Mouse (Mus musculus) layer of hippocampus, postnatal 14 days (tissue): ENCODE results near the gene Gngt1. TPM values are rescaled to one million over a fixed set of nuclear protein-coding genes. Genes with fewer than 3 reads are reported as not detected.

ENCODE experiments used
- DNase-seq, 2 experiments: peaks; one replicate each; pipeline ENCODE4 v3.0.0; 2021 to 2022; ENCODE audit warnings: low spot score in 2 of 2, mixed read lengths in 1 of 2
- long read RNA-seq, 2 experiments: library from polyadenylated mRNA; stranded (forward); transcript quantifications; one replicate each; pipeline ENCODE4 v2.0.0; 2021
- total RNA-seq, 2 experiments: library from RNA; stranded (reverse); gene quantifications; 2 replicates each; pipeline ENCODE4 v1.2.3; 2021

Gngt1 gene
- total RNA-seq: not detected
- long read RNA-seq, experiment 1: 0 reads
- long read RNA-seq, experiment 2: 0 reads

DNA sequence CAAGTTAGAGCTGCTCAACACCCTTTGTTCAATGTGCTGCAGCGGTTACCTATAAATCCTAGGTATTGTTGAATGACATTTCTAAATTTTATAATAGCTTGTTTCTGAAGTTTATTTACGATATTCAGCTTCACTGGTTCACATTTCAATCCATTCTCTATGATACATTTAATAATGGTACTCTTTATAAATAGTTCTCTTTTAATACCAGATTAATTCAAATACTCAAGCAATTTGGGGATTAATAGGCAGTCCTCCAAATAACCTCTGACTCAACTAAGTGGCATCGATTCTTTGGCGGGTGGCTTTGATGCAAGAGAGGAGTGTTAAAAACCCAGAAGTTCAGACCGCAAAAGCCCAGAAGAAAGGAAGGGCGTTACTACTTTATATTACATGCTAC, at the start of gene Gngt1:
Gngt1 (plus strand) TSS at position 301 of the 400 bp plus-strand sequence.
- no peak for DNase-seq

DNA sequence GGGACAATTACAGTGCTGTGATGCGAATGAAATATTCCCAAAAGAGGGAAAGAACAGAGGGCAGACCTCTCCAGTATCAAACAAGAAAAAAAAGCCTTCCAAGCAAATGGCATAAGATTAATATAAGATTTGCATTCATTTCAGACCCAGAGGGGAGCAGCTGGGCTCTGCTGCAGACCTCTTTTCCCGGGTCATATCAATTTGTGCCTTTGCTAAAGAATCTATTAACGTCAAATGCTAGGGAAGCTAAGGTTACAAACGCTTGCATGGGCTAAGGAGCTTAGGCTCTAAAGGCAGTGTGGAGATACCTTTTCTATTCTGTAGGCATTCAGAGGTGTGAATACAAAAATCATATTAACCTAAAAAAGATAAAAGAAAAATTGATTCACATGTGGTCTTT, 38.6 kb upstream of the Gngt1 start:
- DNase-seq: no peak

DNA sequence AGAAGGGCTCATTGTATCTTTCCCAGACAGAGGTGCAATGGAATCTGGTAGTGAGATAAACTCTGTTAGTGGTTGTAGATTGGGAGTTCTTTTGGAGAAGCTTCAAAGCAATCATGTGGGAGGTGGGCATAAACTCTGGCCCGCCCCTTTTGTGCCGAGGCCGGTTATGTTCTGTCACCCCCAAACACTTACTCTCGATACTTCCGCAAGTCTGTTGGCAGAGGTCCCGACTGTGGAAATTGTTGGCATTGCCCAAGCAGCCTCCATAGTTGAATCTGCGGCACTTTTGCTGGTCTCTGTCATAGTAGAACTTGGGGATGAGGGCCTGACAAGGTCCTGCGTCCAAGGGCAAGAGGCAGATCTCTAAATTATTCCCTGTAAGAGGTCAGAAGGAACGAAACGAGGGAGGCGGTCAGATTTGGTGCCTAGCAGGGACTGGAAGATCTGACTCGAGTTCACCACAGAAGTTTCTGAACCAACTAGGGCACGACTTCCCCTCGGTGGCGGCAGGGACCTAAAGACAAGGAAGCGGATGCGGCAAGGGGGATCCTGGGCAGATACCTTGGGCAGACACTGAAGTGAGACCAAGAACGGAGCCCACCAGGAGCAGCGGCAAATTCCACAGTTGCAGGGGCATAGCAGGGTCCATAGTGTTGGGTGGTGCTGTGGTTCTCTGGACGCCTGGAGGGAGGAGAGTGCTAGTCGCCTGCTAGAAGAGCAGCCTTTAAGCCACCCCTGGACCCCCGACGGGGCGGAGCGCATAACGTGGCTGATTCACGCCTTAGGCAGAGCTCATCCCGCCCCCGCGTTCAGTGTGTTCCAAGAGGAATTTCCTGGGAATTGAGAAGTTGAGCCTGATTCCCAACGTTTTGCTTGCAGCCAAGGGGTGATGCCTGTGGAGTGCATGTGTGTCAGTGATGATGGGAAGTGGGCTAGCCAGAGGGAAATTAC, 25.6 kb upstream of the Gngt1 start:
- DNase-seq: no peak

DNA sequence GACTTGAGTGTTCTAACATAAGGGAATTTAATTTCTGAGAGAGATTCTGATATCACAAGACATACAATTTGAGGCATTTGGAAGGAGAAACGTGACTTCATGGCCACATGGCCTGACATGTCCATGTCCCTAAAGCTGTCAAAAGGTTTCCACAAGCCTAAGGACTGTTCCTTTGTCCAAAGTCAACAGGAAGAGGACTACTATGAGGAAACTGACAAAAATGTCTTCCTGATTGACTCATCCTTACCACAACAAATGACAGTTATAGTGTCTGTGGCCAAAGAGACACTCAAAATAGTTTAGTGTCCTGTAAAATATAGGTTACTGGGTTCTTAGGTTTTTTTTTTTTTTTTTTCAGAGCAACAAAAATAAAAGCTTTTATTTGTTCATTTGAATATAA, 19.9 kb upstream of the Gngt1 start:
- no peak for DNase-seq

DNA sequence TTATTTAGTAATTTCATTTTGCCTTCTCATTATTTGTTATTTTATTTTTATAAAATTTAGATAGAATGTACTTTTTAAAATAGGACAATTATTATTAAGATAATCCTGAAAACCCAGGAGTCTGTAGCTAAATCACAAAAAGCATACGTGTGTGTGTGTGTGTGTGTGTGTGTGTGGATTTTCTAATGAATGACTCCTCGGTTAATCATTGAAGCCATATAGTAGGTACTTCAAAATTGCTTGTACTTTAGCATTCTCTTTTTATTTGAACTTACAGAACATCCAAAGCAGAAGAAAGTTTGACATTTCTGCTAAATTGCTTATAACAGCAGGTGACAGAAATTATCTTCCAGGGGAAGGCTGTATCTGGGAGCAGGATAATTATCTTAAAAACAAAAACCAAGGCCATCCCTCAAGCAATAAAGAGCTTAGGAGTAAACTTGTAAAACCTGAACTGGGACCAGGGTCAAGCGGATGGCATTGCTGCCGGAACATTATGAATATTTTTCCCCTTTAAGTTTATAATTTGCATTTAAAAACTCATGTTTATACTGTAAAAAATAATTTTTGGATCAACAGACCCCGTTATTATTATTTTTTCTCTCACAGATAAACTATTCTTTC, 10.8 kb upstream of the Gngt1 start:
- DNase-seq: no peak

DNA sequence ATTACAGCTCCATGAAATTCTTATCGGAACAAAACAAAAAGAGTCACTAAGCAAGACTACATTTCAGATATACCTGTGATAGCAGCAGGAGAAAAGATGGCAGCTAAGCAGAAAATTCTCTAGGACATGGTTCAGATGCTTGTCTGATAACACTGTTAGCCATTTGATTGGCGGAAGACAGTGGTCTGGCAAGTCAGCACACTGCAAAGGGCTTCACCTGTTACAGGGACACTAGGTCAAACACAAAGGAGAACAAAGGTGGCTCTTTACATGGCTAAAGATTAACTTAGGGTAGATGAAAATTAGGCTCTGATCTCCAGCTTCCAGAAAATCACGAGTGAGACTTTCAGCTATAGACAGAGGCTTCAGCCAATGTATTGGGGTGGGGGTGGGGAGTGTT, 4.8 kb upstream of the Gngt1 start, which contains the start of gene Tfpi2:
Tfpi2 (minus strand) TSS at position 170 of the 400 bp plus-strand sequence.
- no peak for DNase-seq

DNA sequence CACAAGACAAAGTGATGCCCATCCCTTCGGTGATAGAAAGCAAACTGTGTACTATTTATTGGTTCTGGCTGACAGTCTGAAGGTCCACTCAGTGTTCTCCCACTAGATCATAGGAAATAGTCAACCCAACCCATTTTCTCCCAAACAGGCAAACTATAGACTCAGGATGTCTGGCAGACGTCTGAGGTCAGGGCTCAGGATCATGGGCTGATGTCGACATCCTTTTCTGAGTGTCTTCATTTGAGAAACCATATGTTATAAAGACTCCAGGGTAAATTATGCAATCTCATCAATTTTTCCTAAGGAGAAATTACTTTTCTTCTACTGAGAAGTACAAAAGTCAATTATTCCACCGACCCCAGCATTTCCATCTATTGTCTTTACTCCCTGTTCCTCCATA, 4.5 kb downstream of the Gngt1 start:
- DNase-seq: no peak

DNA sequence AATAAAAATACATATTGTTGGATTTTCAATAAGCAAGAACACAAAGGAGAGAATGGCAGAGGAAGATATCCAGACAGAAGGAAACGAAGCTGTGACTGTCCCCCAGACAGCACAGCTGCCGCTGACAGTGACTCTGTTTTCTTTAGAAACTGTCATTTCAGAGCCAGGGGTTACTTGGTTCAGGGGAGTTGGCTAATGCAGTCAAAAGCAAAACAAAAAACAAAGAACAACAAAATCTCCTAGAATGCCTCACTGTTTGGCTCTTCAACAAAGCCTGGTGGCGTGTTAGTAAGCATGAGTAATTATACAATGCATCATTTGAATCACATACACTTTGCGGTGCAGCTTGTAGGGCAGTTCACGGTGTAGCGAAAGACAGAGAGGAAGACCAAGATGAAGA, 5.7 kb downstream of the Gngt1 start:
- DNase-seq: no peak

DNA sequence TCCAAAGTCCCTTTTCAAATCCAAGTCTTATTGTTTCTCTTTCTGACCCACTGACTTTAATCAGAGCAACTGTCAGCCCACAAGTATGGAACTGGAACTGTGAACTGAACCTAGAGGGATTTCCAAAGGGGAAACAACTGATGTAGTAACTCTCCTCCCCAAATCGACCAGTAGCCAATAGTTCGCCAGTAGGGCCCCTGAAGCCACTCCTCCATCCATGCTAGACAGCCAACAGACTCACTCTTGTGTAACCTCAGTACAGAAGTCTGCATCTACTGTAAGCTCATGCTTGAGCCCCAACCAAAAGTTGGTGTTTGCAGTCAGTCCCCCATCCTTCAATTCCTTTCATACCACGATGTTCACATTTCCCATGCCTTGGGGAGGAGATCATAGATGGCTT, 7.1 kb downstream of the Gngt1 start:
- DNase-seq: no peak

DNA sequence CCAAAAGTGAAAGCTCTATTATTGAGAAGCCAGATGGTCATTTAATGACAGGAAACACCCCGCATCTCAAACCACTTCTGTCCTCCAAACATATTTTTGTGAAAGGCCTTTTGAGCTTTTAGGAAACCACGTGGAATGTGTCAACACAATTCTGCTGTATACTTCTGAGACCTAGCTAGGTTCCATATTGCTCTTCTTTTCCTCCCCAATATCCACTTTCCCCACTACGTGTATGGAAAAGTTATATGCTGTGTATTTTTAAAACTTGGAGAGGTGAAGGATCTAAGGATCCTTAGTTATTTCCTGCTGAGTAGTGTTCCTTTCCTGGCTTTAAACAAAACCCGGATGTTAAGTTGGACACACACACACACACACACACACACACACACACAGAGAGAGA, 9.9 kb downstream of the Gngt1 start:
- DNase-seq: no peak

DNA sequence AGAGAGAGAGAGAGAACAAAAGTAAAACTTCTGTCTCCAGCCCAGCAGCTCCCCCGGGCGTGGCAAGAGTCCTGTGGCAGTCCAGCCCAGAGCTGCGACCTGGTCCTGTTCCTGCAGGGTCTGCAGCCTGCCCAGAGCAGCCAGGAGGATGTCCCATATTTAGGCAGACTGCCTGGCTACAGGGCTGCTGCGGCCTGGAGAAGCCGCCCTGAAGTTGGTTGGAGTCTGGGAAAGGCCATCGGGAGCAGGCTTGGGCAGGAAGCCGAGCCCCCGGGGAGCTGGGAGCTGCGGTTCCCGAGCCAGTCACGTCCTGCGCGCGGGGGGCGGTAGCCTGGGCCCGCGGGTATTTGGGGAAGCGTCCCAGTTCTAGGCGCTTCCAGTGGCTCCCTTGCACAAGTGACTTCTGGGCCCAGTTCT, 10.3 kb downstream of the Gngt1 start, which contains the start of gene Gng11:
Gng11 (plus strand) TSS at position 15 of the 417 bp plus-strand sequence.
- peak; percentile 11 to 16 for DNase-seq

DNA sequence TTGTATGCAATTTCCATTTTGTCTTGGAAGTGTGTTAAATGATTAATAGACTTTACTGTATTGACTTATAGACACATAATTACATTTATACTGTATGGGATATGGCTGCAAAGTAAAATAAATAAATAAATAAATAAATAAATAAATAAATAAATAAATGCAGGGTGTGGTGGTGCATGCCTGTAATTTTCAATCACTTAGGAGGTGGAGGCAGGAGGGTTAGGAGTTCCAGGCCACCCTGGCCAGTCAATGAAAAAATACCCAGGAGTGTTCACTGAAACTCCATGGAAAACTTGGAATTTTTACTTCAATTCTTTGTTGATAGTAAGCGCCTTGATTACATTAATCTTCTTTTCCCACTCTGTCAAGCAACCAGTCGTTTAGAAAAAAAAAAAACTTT, 11.2 kb downstream of the Gngt1 start:
- DNase-seq: no peak

DNA sequence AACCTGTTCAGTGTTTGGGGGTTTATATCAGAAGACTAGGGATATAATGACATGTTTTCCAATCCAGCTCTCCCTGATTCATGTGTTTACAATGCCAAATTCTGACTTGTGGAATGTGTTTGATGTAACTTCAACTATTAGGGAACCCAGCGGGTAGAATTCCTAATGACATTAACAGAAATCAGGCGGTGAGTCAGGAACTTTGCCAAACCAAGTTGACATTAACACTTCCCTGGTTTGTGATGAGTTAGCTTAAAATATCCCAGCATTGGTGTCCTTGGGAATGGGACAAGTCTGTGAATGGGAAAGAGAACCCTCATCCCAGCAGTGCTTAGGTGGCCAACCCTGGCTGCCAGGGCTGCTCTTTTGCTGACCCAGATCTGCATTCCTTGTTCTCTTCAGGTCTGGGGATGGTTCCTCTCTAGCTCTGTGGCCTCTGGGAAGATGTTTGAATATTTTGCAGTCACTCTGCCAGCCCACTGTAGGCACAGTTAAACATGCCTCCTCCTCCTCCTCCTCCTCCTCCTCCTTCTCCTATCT, 15.0 kb downstream of the Gngt1 start:
- DNase-seq: no peak

DNA sequence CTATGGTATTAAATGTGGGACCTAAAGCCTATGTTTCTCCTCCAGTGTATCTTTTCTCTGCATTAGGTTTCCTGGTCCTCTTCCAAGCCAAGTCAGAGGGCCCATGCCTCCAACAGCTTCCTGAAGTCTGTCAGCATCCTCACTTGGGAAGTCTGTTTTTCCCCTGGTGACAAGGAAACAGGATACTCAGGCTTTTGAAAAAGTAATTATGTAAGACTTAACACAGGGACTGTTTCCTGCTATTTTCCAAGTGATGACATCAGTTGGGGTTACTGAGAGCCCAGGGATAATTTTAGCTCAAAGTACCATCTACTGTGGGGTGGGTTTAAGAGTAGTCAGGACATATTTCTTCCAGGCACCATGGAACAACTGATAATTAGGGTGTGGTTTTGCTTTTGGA, 16.0 kb downstream of the Gngt1 start:
- no peak for DNase-seq

DNA sequence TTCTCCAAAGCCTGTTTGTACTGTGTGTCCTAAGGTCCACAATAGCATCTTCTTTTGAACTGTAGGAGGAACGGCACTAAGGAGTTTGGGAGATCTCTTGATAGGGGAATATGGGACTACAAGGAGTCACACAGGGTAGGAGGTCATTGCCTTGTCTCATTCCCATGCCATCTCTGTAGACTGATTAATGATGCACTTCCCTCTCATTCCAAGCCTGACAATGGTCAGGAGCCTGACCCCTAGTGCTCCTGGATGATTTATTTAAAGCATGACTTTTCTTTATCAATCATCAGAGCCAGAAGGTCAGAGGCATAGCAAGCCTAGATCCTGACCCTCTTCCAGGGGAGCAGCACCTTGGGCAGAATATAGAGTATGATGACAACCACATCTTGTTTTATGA, 29.1 kb downstream of the Gngt1 start:
- no peak for DNase-seq

DNA sequence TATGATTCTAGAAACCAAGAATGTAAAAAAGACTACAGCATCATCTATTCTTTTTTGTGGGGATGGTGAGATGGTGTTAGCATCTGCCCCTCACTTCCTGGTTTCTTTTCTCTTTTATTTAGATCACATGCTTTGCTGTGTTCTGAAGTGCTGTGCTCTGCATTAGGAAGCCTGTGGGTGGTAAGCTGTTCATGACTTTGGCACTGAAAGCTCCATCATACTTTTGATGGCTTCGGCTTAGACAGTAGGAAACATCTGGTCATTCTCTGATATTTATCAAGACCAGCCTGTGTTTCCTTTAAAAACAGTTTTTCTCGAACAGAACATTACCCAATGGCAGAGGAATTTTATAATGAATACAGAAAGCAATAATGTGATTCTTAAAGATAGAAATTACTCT, 32.8 kb downstream of the Gngt1 start:
- no peak for DNase-seq

DNA sequence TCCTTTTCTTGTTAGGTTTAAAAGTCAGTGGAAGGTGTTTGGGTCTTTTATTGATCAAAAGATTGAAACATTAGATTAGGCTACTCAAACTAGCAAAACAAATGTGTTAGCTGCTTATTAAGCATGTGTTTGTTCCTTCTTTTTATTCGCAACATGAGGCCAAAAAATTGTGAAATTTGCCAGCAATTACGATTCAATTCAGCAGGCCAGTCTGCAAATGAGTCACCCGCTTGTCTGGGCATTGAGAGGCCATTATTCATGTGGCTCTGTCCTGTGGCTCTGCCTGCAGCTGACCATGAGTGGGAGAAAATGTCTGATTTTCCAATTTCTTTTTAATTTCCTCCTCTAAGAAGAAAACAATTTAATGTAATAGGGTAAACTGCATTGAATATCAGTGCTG, 37.4 kb downstream of the Gngt1 start:
- peak in 1 of 2 experiments; percentile 10 for DNase-seq

DNA sequence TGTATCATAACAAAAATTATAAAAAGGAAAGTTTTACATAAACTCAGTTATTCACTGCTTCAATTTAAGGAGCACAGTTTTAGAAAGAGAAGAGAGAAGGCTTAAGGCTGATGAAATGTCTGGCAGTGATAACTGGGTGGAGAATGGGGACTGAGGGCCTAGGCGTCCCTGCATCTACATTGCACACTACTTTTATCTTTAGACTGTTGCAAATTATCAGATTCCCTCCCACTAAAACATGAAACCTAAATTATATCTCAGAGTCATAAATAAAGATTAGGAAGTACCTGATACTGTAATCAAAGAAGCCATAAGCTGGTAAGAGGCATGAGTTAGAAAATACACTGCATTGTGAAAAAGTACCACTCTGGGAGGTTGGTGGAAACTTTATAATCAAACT, 48.2 kb downstream of the Gngt1 start:
- DNase-seq: no peak
